Mouse (Mus musculus): ENCODE results near the gene Pafah1b1.

GRCm38 (mm10) chr11:74725181-74725580 is 711 bp upstream of the Pafah1b1 start:
- TF ChIP-seq POLR2A (IDR thresholded peaks at IDR 0.05; ENCODE audit: control insufficient read depth, low read depth, low read length) (no peak), CTCF (IDR thresholded peaks at IDR 0.05; ENCODE audit: control insufficient read depth, insufficient read depth, insufficient replicate concordance, low read depth, low read length) (no peak)

Measured in testis, adult 2 months (tissue).